Mouse (Mus musculus): ENCODE results near the gene Rps6ka5. TPM values are rescaled to one million over a fixed set of nuclear protein-coding genes. Genes with fewer than 3 reads are reported as not detected.
A peak's percentile ranks its signal among the peaks of the same experiment; 100 is the strongest.

The Rps6ka5 gene
- total RNA-seq (2021), result 10 to 100 TPM; 12.5 to 16.5 TPM

DNA sequence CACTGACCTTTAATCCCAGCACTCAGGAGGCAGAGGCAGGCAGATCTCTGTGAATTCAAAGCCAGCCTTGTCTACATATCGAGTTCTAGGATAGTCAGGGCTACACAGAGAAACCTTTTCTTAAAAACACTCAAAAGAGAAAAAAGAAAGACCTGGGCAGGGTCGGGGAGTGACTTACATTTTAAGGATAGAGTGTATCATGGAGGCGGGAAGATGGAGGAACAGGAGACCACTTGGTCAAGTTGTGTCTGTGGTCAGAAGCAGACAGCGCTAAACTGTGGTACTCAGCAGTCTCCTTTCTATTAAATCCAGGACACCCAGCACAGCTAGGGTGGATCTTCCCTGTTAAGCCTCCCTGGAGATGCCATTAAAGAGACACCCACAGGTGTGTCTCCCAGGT is at the start of gene Rps6ka5:
Gene Rps6ka5 (minus strand): TSS at position 333 of the 400 bp plus-strand sequence.
- intact Hi-C loops (cut with DNase I), result loop anchor here (10.0 kb wide), 1 partner anchor 572 kb away; the partner anchor contains the start of gene Nrde2
- DNase-seq, result no peak

GRCm38 (mm10) chr12:100775911-100776581 is 49.3 kb upstream of the Rps6ka5 start:
- DNase-seq, result peak in 1 of 2 experiments; percentile 24

DNA sequence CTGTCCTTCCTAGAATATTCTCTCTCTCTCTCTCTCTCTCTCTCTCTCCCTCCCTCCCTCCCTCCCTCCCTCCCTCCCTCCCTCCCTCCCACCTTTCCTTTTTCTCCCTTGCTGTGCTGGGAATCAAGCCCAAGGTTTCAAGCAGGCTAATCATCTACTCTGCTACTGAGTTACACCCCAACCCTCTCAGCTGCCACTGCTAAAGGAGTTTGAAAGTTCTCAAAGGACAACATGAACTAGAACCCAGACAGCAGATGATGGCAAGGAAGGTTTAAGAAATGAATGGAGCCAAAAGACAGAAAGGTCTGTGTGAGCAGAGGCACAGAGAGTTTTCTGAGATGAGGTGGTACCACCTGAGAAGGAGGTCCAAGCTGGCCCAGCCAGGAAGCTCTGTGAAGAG is 48.5 kb upstream of the Rps6ka5 start:
- DNase-seq, result no peak
- intact Hi-C loops (cut with DNase I), result no loop called here

More at GRCm38 (mm10) chr12:100775911-100776581, 49.3 kb upstream of the Rps6ka5 start:
- intact Hi-C loops (cut with DNase I), result no loop called here

- peak in 1 of 2 experiments; percentile 39 for DNase-seq
- intact Hi-C loops (cut with DNase I), result no loop called here
Measured at GRCm38 (mm10) chr12:100774756-100775155, 48.0 kb upstream of the Rps6ka5 start.

- peak; percentile 58 to 59 for DNase-seq
- intact Hi-C loops (cut with DNase I), result loop anchor here (2.0 kb wide), 1 partner anchor 68 kb away; no protein-coding TSS in a partner anchor
Measured at GRCm38 (mm10) chr12:100772230-100772984, 45.6 kb upstream of the Rps6ka5 start.

DNA sequence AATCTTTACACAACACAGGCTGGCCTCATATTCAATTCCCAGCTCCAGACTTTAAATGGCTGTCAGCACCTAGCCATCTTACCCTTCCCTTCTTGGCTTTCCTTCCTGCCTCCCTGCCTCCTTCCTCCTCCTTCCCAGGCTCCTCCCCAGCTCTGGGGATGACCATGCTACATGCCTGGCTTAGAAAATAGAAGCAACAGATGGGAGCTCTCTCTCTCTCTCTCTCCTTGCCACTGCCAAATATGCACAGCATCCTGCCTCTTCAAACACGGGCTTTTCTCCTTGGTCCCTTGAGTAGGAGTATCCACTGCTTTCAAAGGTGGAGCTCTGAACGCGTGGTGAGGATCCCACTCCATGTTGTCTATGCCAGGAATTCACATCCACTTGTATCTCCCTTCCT is 44.0 kb upstream of the Rps6ka5 start:
- DNase-seq, result no peak

GRCm38 (mm10) chr12:100769871-100770270 is 43.1 kb upstream of the Rps6ka5 start:
- DNase-seq, result no peak
- intact Hi-C loops (cut with DNase I), result no loop called here

More for the DNA sequence above, 44.0 kb upstream of the Rps6ka5 start:
- intact Hi-C loops (cut with DNase I), result no loop called here

GRCm38 (mm10) chr12:100764329-100765018 is 37.7 kb upstream of the Rps6ka5 start:
- no peak for DNase-seq
- intact Hi-C loops (cut with DNase I), result no loop called here

DNA sequence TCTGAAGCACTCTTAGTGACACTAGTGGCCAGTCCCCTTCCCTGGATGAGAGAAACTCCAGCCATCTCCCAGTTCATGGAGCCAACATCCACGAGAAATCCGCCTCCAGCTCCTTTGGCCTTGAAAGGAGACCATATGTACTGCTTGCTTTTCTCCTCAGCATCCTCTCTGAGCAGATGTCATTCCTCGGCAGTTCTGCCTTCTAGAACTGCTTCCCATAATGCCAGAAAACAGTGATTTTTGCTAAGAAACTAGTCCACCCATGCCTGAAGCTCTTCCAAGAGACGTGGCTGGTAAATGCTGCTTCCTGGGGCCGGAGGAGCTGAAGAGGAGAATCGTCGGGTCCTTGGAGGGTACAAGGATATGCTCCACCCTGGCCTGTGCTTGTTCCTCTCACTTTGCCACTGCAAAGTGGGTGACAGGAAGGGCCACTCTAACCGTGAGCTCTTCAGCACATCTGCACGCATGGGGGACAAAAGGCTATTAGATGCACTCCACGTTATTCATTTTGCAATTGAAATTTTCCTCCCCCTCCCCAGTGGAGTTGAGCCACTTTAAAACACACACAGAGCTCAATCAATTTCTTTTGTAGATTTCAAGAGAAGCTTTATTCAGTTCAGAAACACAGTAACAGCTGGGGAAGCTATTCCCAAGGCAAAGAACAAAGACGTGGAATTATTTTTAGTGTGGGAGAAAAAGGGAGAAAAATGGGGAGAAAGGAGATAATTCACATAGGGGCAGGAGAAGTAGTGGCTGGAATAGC is 36.1 kb upstream of the Rps6ka5 start:
- intact Hi-C loops (cut with DNase I), result no loop called here

DNA sequence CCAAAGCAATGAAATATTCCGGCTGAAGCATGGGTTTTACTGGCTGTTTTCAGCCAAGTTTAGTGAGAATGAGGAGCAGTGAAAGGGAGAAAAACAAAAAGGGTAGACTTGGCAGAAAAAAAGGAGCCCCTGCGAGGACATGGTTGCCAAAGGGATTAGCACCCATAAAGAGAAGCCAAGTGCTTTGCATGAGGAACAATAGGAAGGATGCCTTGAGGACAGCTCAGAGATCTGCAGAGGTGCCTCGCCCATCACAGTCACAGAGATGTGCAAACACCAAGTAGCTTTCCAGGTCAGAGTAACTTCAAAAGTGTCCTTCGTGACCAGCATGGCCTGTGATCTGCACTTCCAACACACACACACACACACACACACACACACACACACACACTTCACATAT is 30.6 kb upstream of the Rps6ka5 start:
- DNase-seq, result no peak
- intact Hi-C loops (cut with DNase I), result no loop called here

More for the DNA sequence above, 36.1 kb upstream of the Rps6ka5 start:
- no peak for DNase-seq

DNA sequence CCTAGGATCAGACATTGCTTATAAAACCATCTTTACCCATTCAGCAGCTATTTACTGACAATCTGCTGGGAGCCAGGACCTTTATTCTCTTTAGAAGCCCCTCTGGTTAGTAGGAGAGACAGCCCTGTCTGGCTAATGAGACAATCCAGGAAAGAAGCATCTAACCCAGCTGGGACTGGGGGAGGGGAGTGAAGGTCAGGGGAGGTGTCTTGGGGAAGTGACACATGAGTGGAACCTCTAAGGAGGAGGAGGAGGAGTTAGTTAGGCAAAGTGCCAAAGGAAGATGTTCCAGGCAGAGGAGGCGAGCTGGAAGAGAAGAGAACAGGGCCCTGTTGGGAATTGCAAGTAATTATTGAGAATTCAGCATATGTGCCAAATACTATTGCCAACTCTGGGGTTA is 26.9 kb upstream of the Rps6ka5 start:
- no peak for DNase-seq
- intact Hi-C loops (cut with DNase I), result no loop called here

DNA sequence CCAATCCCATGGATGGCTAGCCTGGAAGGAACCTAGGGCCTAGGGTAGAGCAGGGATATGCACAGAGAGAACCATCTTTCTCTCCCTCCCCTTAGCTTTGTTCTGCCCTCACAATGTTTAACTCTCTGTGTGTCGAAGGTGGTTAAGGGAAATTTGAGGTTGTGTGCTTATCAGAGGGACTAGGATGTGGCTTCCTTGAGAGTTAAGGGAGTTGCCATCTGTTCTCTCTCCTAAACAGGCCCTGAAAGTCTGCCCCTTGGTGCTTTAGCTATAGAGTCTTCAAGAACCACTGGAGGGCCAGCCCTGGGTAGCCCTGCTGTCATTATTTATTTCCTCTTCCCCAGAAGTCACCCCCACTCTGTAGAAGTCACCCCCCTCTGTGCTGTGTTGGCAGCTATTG is 26.2 kb upstream of the Rps6ka5 start:
- DNase-seq, result no peak
- intact Hi-C loops (cut with DNase I), result no loop called here

- DNase-seq, result no peak
- intact Hi-C loops (cut with DNase I), result no loop called here
Measured at GRCm38 (mm10) chr12:100742468-100742867, 15.7 kb upstream of the Rps6ka5 start.

GRCm38 (mm10) chr12:100740313-100740712 is 13.5 kb upstream of the Rps6ka5 start:
- no peak for DNase-seq
- intact Hi-C loops (cut with DNase I), result no loop called here

DNA sequence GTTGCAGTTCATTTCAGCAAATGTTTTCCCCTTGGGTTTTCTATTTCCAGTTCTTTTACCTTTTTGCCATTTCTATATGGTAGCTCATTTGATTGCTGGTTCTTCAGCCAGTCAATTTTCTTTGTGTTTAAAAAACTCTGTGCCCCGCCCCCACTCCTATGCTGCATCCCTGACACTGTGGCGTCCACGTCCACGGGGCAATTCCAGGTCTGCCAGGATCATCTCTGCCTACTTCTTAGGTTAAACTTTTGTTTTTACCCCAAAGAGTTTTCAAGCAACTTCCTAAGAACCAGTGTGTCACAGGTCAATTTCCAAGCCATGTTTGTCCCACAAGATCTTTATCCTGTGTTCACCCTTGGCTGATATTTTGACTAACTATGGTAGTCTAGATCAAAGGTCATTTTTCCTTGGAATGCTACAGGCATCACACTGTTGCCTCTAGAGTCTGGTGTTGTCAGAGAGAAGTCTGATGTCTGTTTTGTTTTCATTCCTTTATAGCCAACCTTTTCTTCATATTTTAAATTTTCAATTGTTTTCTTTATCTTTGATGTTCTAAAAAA is 12.3 kb upstream of the Rps6ka5 start:
- intact Hi-C loops (cut with DNase I), result loop anchor here (10.0 kb wide), 1 partner anchor 1934 kb away; no protein-coding TSS in a partner anchor
- no peak for DNase-seq

DNA sequence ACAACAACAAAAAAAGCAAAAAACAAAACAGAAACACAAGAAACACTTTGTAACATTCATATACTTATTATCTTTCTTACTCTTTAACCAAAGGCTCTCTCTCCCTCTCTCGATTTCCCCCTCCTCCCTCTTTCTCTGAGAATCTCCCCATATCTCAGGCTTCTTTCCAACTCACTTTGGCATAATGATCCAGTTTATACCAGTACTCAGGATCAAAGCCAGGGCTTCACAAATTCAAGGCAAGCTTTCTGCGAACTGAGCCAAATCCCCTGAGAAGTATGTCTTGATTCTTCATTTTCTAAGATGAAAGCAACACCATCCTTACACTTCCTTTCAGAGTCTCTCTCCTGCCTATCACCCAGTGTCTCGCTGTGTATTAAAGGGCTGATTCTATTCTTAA is 11.7 kb upstream of the Rps6ka5 start:
- no peak for DNase-seq
- intact Hi-C loops (cut with DNase I), result loop anchor here (10.0 kb wide), 1 partner anchor 1934 kb away; no protein-coding TSS in a partner anchor

DNA sequence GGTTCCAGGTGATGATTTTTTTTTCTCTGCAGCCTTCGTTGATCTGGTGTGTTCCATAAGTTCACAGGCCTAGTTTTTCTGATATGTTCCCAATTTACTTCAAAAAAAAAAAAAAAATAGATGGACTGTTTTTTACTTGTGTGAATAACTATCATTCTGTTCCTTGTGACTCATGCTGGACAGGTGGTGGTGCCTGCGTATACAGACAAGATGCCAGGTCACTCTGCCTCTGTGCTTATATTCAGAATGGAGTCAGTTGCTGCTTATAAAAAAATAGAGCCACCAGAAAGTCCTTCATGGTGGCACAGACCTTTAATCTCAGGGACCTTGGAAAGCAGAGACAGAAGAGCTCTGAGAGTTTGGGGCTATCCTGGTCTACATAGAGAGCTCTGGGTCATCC is 8.8 kb upstream of the Rps6ka5 start:
- DNase-seq, result no peak
- intact Hi-C loops (cut with DNase I), result loop anchor here (10.0 kb wide), 1 partner anchor 1931 kb away; no protein-coding TSS in a partner anchor

GRCm38 (mm10) chr12:100735156-100735555 is 8.4 kb upstream of the Rps6ka5 start:
- intact Hi-C loops (cut with DNase I), result loop anchor here (10.0 kb wide), 1 partner anchor 1930 kb away; no protein-coding TSS in a partner anchor
- no peak for DNase-seq

GRCm38 (mm10) chr12:100728646-100729485 is 2.1 kb upstream of the Rps6ka5 start:
- intact Hi-C loops (cut with DNase I), result loop anchor here (10.0 kb wide), 1 partner anchor 574 kb away; the partner anchor contains the start of gene Nrde2

More at GRCm38 (mm10) chr12:100728646-100729485, 2.1 kb upstream of the Rps6ka5 start:
- peak in 1 of 2 experiments; percentile 11 for DNase-seq
